Mouse (Mus musculus): ENCODE data around the gene Usp47.

Gene Usp47

GRCm38 (mm10) chr7:112125625-112126260 lies 102.4 kb downstream of the Usp47 start:
- no peak for DNase-seq

GRCm38 (mm10) chr7:112127085-112127637 lies 103.9 kb downstream of the Usp47 start:
- DNase-seq = no peak

- DNase-seq = no peak
Measured at GRCm38 (mm10) chr7:112127954-112128353, 104.7 kb downstream of the Usp47 start.

- DNase-seq = no peak
Measured at GRCm38 (mm10) chr7:112128810-112129209, 105.5 kb downstream of the Usp47 start.

- DNase-seq = no peak
Measured at GRCm38 (mm10) chr7:112129851-112130250, 106.5 kb downstream of the Usp47 start.

- no peak for DNase-seq
Measured at GRCm38 (mm10) chr7:112130660-112131059, 107.4 kb downstream of the Usp47 start.

GRCm38 (mm10) chr7:112132005-112132404 lies 108.7 kb downstream of the Usp47 start:
- no peak for DNase-seq

- no peak for DNase-seq
Measured at GRCm38 (mm10) chr7:112133277-112133676, 110.0 kb downstream of the Usp47 start.

- DNase-seq = no peak
Measured at GRCm38 (mm10) chr7:112135161-112135560, 111.9 kb downstream of the Usp47 start.

GRCm38 (mm10) chr7:112136537-112136936 lies 113.2 kb downstream of the Usp47 start:
- no peak for DNase-seq

GRCm38 (mm10) chr7:112138168-112138508 lies 114.8 kb downstream of the Usp47 start:
- DNase-seq = no peak

GRCm38 (mm10) chr7:112138509-112139405 lies 115.5 kb downstream of the Usp47 start:
- no peak for DNase-seq

GRCm38 (mm10) chr7:112140725-112141124 lies 117.4 kb downstream of the Usp47 start:
- no peak for DNase-seq

GRCm38 (mm10) chr7:112142616-112143015 lies 119.3 kb downstream of the Usp47 start:
- no peak for DNase-seq

- DNase-seq = no peak
Measured at GRCm38 (mm10) chr7:112143090-112143500, 119.8 kb downstream of the Usp47 start.

- DNase-seq = no peak
Measured at GRCm38 (mm10) chr7:112143978-112144377, 120.7 kb downstream of the Usp47 start.

- DNase-seq = no peak
Measured at GRCm38 (mm10) chr7:112144646-112145179, 121.4 kb downstream of the Usp47 start.

- no peak for DNase-seq
Measured at GRCm38 (mm10) chr7:112147979-112148378, 124.7 kb downstream of the Usp47 start.

- no peak for DNase-seq
Measured at GRCm38 (mm10) chr7:112149113-112149512, 125.8 kb downstream of the Usp47 start.

GRCm38 (mm10) chr7:112154445-112154844 lies 131.1 kb downstream of the Usp47 start:
- no peak for DNase-seq

- no peak for DNase-seq
Measured at GRCm38 (mm10) chr7:112155194-112155593, 131.9 kb downstream of the Usp47 start.

GRCm38 (mm10) chr7:112157584-112158315 lies 134.4 kb downstream of the Usp47 start:
- no peak for DNase-seq

GRCm38 (mm10) chr7:112158316-112158741 lies 135.0 kb downstream of the Usp47 start:
- DNase-seq = no peak
